Mouse (Mus musculus) spleen, adult 2 months (tissue): ENCODE measurements around the gene Fam20c.

Source experiments
- CTCF ChIP-seq: fragments of 200-500 bp; IDR thresholded peaks from 2 replicates; pipeline ENCODE4 v1.5.1; 2011; ENCODE audit warnings: mild to moderate bottlenecking, inconsistent platforms; ENCODE audit not compliant: insufficient read depth, insufficient read length, insufficient replicate concordance; ENCODE audit errors: extremely low read depth
- POLR2A ChIP-seq: fragments of 200-500 bp; IDR thresholded peaks from 2 replicates; pipeline ENCODE4 v1.6.1; 2011; ENCODE audit warnings: low read depth, low read length, inconsistent platforms

- TF ChIP-seq CTCF, result no peak
- no peak for TF ChIP-seq POLR2A
These were observed 14.2 kb upstream of the Fam20c start for GRCm38 (mm10) chr5:138740150-138740549.
